Mouse (Mus musculus): Measurements from ENCODE around the gene Tnfsf11. TPM values are rescaled to one million over a fixed set of nuclear protein-coding genes. Genes with fewer than 3 reads are reported as not detected.

Gene Tnfsf11
- total RNA-seq, 2 experiments from 2014 or later, result 0.41 TPM; not detected in 1

DNA sequence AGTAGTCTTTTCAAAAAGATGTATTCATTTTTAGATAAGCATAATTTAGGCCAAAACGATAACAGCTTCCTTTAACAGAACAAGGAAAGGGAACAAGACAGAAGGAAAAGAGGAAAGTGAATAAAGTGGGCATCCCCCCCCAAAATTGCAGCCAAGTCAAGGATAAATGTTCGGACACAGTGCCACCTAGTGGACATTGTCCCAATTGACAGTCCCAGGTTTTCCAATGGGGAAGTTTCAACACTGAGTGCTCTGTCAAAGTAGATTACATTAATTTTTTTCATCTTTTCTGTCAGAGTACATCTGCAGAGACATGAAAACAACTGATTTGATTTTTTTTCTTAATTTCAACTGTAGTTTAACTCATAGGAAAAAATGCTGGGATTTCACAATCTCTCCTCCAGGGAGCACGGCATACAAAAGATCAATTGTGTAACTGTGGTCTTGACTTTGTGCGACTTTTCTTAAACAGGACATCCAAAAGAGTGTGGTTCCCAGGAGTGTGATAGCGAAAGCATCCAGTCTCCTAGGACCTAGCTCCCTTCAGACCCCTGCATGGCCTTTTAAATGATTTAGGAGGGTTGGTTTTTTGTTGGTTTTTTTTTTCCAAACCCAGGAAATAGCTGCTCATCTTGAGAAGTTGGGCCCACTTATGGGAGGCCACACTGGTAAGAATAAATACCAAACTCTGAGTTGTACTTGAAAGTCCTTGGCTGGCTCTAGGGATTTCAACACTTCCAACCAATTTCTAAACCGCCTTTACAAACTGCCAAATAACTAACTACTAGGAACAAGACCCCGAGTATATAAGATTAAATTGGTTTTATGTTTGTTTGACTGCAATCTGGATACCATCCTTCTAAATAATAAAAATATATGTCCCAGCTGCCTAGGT is 19.7 kb downstream of the Tnfsf11 start:
- peak; percentile 24 for DNase-seq

DNA sequence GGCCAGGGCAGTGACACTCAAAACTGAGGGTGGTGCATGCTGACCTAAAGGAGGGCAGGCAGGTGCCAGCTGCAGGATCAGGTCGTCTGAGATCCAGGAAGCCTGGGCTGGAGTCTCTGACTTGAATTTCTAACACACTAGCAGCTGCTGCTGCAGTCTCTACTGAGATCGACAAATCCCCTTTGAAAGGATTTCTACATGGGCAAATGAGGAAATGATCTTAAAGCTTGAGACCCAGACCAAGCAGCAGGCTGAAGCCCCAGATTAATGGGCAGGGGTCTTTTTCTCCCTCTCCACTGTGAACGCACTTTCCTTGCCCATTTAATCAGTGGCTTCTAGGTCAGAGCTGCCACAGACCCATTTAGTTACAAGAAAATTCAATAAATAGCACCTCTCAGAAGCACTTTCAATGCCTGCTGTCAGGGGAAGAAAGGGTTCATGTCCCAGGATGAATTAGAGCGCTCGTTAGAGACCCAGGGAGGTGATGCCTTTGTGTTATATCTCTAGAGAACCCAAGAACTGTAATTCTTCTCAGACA is 21.8 kb downstream of the Tnfsf11 start:
- DNase-seq, result no peak

DNA sequence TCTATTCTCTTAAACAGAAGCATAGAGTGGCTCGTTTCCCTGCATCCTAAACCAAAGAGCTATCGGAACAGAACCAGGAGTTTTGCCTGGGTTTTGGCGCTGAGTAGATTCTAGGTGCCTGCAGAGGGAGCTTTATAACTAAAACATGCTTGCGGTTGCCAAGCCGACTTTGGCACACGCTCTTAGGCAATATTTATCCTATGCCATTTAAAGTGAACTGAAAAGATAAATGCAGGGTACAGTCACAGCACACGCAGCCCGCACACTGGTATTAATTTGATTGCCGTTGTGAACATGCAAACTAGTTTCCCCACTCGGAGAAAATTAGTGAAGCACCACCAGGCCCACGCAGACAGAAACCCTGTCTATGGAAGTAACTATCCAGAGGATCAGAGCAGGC is 25.4 kb downstream of the Tnfsf11 start:
- DNase-seq, result no peak

DNA sequence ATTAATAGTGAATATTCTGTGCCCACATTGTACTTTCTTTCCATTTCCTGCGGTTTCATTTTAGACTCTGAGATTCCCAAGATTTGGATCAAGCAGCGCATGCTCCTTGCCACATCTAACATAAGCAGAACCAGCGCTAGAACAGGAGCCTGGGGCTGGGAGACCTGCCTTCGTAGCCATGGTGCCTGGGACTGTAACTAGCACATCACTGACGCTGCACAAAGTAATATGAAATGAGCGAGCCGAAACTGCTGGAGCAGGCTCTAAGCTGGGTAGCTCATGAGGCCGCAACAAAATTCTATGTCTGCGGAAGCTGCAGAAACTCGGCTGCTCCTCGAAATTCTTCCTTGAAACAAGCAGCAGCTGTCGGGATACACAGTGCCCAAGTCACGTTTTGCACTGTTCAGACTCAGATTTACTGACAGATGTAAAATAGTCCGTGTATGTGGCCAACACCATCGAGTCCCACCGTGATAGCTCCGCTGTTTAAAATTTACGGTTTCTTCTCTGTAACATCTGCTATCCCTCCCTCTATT is 31.4 kb downstream of the Tnfsf11 start:
- DNase-seq, result no peak

DNA sequence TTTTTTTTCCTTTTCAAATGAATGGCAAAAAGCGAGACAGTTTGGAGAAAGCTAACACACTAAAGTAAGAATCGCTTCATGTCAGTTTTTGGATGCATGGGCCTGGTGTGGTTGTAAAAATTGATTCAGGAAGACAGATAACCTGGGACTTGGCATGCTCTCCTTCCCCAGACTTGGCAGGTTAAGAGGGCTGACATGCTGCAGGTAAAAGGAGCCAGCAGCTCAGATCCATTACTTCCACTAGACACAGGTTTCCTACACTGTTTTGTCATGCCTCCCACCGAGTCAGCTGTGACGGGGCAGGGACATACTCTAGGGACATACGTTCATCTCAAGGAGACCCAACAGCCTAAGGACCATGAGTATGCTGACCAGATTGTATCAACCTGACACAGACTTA is 33.0 kb downstream of the Tnfsf11 start:
- DNase-seq, result no peak

DNA sequence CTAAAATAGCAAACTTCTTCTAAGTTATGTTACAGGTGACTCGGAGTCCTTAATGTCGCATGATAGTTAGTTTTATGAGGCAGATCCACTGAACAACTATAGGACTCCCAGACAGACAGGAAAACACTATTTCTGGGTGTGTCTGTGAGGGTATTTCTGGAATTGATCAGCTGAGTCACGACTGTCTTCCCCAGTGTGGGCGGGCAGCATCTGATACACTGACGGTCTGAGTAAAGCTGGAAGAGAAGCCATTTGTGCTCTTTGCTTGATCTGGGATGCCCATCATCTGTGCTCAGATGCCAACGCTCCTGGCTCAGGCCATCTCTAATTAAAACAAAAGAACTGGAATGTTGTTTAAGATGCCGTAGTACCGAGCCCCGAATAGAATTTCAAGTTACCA is 33.7 kb downstream of the Tnfsf11 start:
- no peak for DNase-seq

DNA sequence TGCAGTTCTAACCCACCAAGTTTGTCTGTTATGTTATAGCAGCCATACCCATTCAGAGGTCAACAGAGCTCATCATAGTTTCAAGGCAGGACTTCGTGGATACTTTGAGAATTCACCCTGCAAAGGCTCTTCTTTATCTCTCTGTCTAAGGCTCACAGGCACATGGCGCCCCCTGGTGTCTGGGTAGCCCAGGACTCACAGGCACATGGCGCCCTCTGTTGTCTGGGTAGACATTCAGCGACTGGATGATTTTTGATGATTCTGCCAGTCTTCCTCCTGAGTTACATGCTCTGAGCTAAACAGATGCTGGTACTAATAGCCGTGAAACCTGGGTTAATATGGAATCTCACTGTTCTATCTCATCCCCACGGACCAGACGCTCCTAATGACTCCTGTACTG is 34.3 kb downstream of the Tnfsf11 start:
- DNase-seq, result peak; percentile 36

DNA sequence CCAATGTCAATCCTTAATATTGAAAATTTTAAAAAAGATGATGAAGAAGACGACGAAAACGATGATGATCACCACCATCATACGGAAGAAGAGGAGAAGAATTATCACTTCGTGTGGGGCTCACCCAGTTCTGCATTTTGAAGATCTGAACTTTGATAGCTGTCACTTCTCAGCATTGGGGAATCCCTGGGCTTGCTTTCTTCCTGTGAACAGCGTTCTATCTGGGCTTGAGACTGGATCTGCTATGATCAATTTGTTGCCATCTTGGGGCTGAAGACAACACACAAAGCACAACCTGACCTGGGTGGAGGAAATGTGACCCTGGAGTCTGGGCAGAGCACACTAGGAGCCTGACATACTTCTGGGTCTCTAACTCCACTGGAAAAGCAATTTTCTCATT is 43.0 kb downstream of the Tnfsf11 start:
- DNase-seq, result no peak

DNA sequence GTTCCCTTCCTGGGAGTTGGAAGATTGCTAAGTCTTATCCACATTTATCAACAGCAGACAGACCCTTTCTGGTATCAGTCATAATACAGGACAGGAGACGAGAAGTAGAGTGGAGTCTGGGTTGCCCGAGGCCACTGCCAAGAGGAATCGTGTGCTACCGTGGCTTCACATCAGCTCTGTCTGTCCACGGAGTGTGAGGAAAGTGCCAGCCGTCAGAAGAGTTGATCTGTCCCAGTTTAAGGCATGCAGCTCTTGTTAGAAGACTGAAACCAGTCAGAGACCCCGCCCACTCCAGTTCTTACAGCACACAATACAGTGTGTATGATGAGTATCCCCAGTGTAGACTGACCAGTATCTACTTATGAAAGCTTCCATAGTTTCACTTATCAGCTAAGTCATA is 45.2 kb downstream of the Tnfsf11 start:
- no peak for DNase-seq

DNA sequence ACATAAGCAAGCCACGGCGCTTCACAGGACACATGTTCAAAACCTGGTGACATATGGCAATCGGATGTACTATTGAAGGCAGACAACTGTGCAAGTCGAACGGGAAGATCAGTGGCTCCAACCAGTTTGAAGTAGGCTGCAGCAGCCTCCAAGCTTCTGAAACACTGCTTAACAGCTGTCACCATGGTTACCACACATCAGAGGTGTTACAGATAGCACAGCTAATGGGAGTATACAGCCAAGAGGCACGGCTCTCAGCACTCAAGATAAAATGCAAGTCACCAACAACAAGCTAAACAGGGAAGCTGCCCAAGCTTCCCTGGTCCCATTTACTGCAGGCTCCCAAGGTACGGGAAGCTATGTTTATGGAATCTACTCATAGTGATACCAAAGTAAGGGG is 46.6 kb downstream of the Tnfsf11 start:
- no peak for DNase-seq

DNA sequence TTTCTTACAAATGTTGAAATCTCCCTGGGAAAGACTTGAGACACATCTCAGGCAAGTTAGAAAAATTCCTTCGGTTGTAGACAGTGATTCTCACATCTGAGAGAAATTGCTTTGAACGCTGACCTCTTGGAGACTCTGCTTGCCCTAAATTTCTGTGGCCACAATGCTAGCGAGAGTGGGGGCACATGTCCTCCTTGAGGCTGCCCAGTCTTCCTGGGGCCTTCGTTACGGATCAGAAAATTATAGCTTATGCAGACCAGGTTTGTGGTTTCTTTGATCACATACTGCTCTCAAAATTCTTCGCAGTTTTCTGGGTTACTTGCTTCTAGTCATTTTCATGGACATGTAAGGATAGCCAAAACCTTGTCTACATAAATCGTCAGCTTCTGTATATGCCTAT is 53.8 kb downstream of the Tnfsf11 start:
- DNase-seq, result no peak

DNA sequence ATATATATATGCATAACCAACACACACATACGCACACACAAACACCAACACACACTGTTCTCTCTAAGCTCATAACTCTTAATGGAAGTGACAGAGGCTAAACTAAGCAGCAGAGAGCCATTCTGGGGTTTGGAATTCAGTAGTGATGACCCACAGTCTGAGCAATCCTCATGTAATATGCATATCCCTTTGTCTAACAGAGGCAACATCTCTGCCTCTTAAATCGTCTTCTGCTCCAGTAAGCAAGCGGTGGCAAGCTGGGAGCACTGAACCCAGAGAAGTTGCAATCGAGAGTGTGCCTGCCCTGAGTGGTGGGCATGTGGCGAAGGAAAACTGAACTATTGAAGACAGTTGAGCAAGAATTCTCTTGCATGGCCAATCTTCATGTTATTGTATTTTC is 61.2 kb downstream of the Tnfsf11 start:
- no peak for DNase-seq

DNA sequence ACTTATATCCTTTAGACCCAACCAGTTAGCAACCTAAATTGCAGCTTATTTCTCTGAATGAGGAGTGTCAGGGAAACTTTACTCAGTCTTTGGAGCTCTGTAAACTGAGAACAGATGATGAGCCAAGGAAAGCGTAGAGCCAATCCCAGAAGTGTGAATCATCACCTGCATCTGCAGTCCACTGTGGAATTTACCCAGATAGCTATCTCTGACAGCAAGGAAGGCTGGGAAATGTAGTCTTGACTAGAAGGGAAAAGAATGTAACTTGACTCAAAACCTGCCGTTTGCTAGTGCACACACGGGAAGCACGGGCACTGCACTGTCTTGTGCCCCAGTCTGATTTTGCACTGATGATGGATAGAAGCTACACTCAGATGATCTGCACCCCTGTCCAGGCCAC is 63.0 kb downstream of the Tnfsf11 start:
- DNase-seq, result no peak

DNA sequence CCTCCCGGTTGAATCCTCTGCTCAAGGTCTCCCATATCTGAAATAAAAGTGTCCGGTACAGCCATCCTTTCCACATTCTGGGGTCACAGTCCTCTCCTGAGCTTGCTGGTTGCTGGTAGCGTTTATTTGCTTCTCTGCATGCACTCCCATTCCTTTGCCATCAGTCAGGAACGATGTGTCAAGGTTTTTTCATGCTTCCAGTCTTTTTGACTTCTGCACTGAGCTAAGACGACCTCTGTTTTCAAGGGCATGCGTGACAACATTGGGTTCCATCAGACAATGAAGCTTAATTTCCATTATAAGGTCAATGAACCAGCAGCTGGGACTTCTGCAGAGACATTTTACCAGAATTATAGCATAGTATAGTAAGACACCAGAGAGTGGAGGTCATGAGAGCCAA is 68.5 kb downstream of the Tnfsf11 start:
- DNase-seq, result no peak

DNA sequence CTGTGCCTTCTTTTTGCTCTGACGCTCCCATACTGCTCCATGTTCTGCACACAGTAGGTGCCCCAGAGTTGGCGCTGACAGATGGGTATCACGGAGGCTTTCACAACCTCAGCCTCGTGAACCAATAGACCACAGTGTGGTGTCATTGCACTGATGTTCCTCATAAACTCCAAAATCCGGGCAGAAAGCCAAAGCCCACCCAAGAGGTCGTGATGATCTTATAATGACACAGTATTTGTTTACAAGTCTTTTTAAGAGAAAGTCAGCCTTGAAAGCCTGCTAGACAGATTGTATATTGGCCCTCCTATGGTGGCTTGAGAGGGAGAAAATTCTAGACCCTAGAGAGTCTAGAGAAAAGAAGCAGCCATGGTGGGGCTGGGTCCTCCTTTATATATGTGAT is 70.6 kb downstream of the Tnfsf11 start:
- no peak for DNase-seq

DNA sequence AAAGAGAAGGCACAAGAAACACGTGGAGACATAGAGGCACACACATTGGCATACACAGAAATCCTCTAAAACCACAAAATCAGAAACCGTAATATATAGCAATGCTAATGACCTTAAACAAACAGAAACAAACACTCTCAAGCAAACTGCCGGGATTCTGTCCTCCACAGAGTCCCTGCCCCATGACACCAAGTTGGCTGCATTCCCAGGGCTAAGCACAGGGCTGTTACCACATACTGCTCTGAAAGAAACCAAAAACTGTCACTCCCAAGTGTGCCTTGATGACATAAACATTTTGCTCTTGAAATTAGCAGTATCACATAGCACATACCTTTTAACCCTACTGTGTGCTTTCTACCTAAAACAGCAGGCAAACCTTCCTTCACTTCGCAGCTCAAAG is 71.7 kb downstream of the Tnfsf11 start:
- peak; percentile 17 for DNase-seq

DNA sequence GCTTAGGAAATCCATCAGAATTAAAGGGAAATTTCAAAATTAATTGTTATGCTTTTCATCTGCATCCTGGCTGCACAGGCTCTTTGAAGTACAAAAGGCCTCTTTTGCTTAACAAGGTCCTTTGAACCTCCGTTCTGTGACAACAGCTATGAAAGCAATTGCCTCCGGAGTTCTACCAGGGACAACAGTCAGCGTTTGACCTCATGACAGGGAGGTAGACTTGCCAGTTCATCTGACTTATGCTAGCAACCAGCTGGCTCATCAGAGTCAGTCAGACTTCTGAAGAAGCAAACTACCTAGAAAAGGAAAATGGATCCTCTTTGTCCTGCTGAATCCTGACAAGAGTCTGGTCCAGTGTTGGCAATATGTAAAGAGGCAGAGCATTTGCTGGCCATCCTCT is 72.5 kb downstream of the Tnfsf11 start:
- DNase-seq, result no peak

DNA sequence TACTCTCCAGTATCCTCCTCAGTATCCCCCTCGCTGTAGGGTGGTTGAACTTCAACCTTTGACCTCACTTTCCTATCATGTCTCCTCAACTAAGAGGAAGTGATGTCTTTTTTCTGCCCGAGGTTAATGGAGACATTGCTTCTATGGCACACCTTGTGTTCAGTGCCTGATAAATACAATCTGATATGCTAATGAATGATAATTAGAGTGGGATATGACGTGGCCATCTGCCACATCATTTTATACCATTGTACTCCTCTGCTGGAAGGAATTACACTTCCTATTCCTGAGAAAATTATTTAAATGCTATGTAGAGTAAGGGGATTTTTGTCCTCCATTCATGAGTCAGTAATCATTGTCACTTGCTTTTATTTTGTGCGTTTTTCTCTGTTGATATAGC is 78.8 kb downstream of the Tnfsf11 start:
- DNase-seq, result no peak

Small RNA genes within 50 kb of the gene (microRNA-seq; reads per million reads assigned to microRNA genes)
- gene Gm23652, result 0 reads per million in 2 experiments

Other genes with a start within 250 kb of the Tnfsf11 start
- not detected for gene Fam216b, start 219.0 kb downstream of the Tnfsf11 start, total RNA-seq (2021)
- gene Akap11, start 228.8 kb upstream of the Tnfsf11 start, total RNA-seq (2021), result 10 to 100 TPM; 30.2 to 36.8 TPM

Measured in gastrocnemius, postnatal 10 days (tissue).